Mouse (Mus musculus) heart, adult 18-20 months (tissue): ENCODE data around the gene Zfp653. TPM values are rescaled to one million over a fixed set of nuclear protein-coding genes. Genes with fewer than 3 reads are reported as not detected.
"Not testable (repeated sequence)": the region's sequence is repeated elsewhere in the genome, so short reads cannot be mapped to it uniquely, and the experiment has no call there.

Experiments
- DNase-seq, 2 experiments: peaks; one replicate each; pipeline ENCODE4 v3.0.0; 2021 to 2022; ENCODE audit warnings: mixed read lengths in 1 of 2
- long read RNA-seq, 2 experiments: library from polyadenylated mRNA; stranded (forward); transcript quantifications; one replicate each; pipeline ENCODE4 v2.0.0; 2021
- total RNA-seq, 2 experiments: library from RNA; stranded (reverse); gene quantifications; 2 replicates each; pipeline ENCODE4 v1.2.3; 2021

Zfp653 gene
- 1 to 10 TPM; 3.8 to 3.9 TPM for total RNA-seq
- long read RNA-seq, experiment 1, partial matches to known transcripts = 1 of 2 reads
- long read RNA-seq, experiment 1, other reads (novel, unspliced or antisense) = 0 of 2 reads
- long read RNA-seq, experiment 2, partial matches to known transcripts = 1 of 2 reads
- long read RNA-seq, experiment 2, other reads (novel, unspliced or antisense) = 1 of 2 reads

- DNase-seq = peak; percentile 97
These were observed at the start of gene Zfp653, which contains the start of gene Gm49318 for GRCm38 (mm10) chr9:22070791-22071573. Gene Zfp653 (minus strand): TSS chr9:22071376. Gene Gm49318 (minus strand): TSS chr9:22071259.

DNA sequence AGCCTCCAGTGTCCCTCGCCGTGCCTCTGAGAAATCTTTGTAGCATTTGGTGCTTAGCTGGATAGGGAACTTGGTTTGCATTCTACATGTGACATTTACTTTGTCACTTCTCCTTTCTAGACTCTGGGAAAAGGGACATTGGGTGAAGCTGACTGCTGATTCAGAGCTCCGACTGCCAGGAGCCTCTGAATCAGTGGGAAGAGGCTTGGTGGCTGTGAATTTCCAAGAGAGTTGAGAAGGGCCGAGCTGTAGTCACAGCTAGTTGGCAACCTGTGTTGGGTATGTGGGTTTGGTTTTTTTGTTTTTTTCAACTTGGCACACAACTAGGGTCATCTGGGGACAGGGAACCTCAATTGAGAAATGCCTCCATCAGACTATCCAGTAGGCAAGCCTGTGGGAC is 48.4 kb upstream of the Zfp653 start:
- DNase-seq = peak in 1 of 2 experiments; percentile 54

GRCm38 (mm10) chr9:22117754-22118456 is 46.7 kb upstream of the Zfp653 start:
- DNase-seq = peak; percentile 56 to 59

- peak; percentile 95 to 96 for DNase-seq
These were observed 45.7 kb upstream of the Zfp653 start, which contains the start of gene Elof1 for GRCm38 (mm10) chr9:22116740-22117426. Gene Elof1 (minus strand): TSS chr9:22117172.

DNA sequence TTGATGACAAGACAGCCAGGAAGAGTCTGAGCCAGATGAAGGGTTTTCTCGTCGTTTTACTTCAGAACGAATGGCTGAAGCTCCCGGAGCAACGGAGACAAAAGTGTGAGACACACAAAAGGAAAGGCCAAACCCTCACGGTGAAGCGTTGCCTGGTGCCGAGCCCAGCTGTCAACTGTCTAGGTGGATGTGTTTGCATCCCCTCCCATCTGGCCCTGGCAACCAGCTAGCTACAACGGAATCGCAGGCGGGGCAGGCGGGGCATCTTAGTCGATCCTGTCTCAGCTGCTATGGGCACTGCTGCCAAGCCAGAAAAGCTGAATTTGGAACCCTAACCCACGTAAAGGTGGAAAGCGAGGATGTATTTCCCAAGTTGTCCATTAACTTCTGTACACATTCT is 44.9 kb upstream of the Zfp653 start:
- DNase-seq = no peak

DNA sequence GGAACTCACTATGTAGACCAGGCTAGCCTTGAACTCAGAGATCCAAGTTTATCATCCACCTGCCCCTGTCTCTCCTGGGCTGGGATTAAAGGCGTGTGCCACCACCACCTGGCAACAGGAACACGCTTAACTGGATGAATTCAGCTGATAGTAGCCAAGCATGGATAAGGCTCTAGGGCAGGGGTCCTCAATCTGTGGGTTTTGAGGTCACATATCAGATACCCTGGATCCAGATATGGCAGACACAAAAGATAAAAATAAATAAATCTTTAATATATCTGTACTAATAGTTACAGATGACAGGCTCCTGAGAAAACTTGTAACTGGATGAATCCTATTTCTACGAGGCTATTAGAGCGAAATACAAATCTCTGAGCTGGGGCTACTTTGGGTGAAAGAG is 44.5 kb upstream of the Zfp653 start:
- no peak for DNase-seq

GRCm38 (mm10) chr9:22108194-22108593 is 37.0 kb upstream of the Zfp653 start:
- DNase-seq = no peak

DNA sequence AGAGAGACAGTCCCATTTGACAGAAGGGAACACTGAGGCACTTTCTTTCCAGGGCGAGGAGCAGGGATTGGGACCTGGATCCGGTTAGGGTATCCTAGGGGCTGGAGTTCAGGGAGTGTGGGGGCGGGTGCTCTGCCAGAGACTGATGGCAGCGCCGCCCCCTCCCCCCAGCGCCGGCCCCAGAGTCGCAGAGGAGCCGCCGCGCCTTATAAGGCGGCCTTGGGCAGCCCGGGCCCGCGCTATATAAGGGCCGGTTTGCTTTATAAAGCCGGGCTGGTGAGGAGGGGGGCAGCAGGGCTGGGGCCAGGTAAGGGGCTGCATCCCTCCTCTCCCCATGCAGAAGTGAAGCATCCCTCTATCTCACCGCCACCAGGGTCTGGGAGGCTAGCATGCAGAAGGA is 28.7 kb upstream of the Zfp653 start:
- no peak for DNase-seq

GRCm38 (mm10) chr9:22098993-22099696 is 28.0 kb upstream of the Zfp653 start, which contains the start of gene Cnn1:
Gene Cnn1 (plus strand): TSS chr9:22099216.
- peak in 1 of 2 experiments; percentile 22 for DNase-seq

GRCm38 (mm10) chr9:22095854-22096307 is 24.7 kb upstream of the Zfp653 start:
- DNase-seq = peak; percentile 87 to 91

DNA sequence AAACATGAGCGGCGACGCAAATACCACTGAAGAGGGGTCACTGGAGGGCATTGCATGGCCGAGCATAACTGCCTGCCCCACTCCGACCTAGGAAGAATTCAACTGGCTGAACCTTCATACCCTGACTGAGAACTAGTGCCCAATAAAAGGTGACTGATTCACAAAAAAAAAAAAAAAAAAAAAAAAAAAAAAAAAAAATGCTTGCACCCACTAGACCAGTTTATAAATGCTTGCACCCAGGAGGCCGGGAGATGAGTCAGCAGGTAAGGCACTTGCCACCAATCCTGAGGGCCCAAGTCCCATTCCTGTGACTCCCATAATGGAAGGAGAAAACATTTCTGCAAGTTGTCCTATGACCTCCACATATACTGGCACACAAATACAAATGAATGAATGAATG is 21.6 kb upstream of the Zfp653 start:
- no peak for DNase-seq

DNA sequence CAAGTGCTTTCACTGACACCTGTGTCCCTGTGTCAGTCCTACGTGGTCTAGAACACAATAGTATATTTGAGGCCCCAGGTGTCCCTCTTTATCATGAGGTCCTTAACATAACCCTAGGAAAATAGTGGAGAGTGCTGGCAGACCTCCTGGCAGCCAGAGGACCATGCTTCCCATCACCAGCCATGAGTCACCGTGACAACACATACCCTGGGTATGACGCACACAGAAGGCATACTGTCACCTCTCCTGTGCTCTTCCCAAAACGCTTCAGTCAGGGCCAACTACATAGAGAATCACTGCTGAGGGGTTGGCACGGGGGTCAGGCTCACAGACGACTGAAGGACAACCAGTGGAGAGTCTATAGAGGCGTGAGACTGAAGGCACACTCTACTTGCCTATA is 18.8 kb upstream of the Zfp653 start:
- DNase-seq = no peak

GRCm38 (mm10) chr9:22089281-22089680 is 18.1 kb upstream of the Zfp653 start:
- no peak for DNase-seq

- DNase-seq = no peak
These were observed 15.9 kb upstream of the Zfp653 start for GRCm38 (mm10) chr9:22087034-22087618.

- DNase-seq = no peak
These were observed 14.8 kb upstream of the Zfp653 start for GRCm38 (mm10) chr9:22086012-22086411.

- DNase-seq = peak; percentile 96 to 98
These were observed 14.1 kb upstream of the Zfp653 start, which contains the start of gene Ecsit for GRCm38 (mm10) chr9:22085022-22085834. Gene Ecsit (minus strand): TSS chr9:22085438.

- DNase-seq = no peak
These were observed 13.5 kb upstream of the Zfp653 start for GRCm38 (mm10) chr9:22084667-22085021.

DNA sequence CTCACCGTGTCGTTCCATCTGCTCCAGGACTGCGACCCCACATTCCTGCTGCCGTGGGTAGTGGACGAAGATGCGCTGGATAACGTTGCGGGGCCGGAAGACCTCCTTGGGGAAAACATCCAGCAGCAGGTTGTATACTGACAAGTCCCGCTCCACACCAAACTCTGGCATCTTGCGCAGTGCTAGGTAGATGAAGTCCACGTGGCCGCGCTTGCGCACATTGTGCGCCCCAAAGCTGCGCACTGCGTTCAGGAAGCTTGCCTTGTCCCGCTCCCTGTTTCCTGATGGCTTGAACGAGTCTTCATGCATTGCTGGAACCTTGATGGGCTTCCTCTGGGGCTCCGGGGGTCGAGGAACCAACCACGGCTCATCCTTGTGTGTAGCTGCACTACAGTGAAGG is 5.0 kb upstream of the Zfp653 start:
- DNase-seq = no peak

DNA sequence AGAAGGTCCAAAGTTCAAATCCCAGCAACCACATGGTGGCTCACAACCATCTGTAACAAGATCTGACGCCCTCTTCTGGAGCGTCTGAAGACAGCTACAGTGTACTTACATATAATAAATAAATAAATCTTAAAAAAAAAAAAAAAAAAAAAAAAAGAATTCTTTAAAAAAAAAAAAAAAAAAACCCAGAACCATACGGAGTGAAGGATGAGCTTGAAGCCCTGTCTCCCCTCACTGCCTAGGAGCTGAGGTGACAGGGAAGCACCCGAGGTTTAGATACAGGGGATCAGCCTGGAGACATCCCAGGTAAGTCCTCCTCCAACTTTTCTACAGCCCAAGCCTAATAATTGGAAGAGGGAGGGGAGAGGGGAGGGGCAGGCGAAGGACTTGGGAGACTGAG is 4.6 kb upstream of the Zfp653 start:
- DNase-seq = not testable (repeated sequence)

- DNase-seq = no peak
These were observed 1.1 kb upstream of the Zfp653 start for GRCm38 (mm10) chr9:22072276-22072675.
